8 mouse cellular contexts compared by ENCODE assay signal in the genomic region with DNA sequence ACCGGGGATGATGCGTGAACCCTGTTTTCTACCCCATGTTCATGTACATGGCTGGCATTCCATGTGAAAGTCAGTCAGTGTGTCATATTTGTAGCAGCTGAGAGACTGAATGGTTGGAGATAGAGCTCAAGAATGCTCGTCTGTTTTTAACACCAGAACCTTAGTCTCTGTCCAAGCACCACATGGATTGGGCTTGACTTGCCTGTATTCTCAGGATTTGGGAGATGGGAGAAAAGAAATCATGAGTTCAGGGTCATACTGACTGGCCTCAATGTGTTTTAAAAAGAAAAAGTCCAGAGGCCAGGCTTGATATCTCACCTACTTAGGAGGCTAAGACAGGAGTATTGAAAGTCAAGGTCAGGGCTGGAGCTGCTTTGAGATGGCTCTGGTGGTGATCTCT. TPM values are rescaled to one million over a fixed set of nuclear protein-coding genes. Genes with fewer than 3 reads are reported as not detected.
DNase-seq lines count a peak whose midpoint lies in the region; ATAC-seq lines count a peak whose summit lies in the region.

No protein-coding gene starts in this region.

- DNase-seq in kidney, adult 11 months, result no peak
- DNase-seq in embryonic facial prominence, embryonic 11.5 days (ENCODE audit: low spot score), result no peak
- DNase-seq in hindbrain, embryonic 14.5 days (ENCODE audit: low spot score), result no peak
- no peak for DNase-seq in layer of hippocampus, adult 9-11 months

- peak overlapping the region; percentile 98 for H3K27ac ChIP-seq in kidney, embryonic 15.5 days
- no peak overlapping the region for H3K27ac ChIP-seq in embryonic facial prominence, embryonic 11.5 days (replicated peaks; ENCODE audit: low read depth, low read length)
- no peak overlapping the region for H3K27ac ChIP-seq in hindbrain, embryonic 14.5 days
- no peak overlapping the region for H3K27ac ChIP-seq in midbrain, embryonic 16.5 days (ENCODE audit: low read length)

- H3K9me3 ChIP-seq in kidney, embryonic 15.5 days (replicated peaks), result no peaks in the 10 kb centered on the region
- no peaks in the 10 kb centered on the region for H3K9me3 ChIP-seq in embryonic facial prominence, embryonic 11.5 days (replicated peaks; ENCODE audit: control insufficient read depth, low read length)
- no peaks in the 10 kb centered on the region for H3K9me3 ChIP-seq in hindbrain, embryonic 14.5 days (ENCODE audit: control insufficient read depth, low read length)
- no peaks in the 10 kb centered on the region for H3K9me3 ChIP-seq in midbrain, embryonic 16.5 days (replicated peaks; ENCODE audit: control insufficient read depth, low read length, poor library complexity, severe bottlenecking)

- peaks cover 56% of the 10 kb centered on the region for H3K4me1 ChIP-seq in kidney, embryonic 15.5 days
- peaks cover 14% of the 10 kb centered on the region for H3K4me1 ChIP-seq in embryonic facial prominence, embryonic 11.5 days (ENCODE audit: control insufficient read depth, insufficient read depth, low read length)
- H3K4me1 ChIP-seq in hindbrain, embryonic 14.5 days (replicated peaks; ENCODE audit: control insufficient read depth, insufficient read depth, low read length), result peaks cover 36% of the 10 kb centered on the region
- H3K4me1 ChIP-seq in midbrain, embryonic 16.5 days (ENCODE audit: control insufficient read depth, insufficient read depth, low read length), result peaks cover 40% of the 10 kb centered on the region

- peak overlapping the region; percentile 90 for H3K9ac ChIP-seq in kidney, embryonic 15.5 days
- H3K9ac ChIP-seq in embryonic facial prominence, embryonic 11.5 days (replicated peaks; ENCODE audit: low read length), result peak overlapping the region; percentile 98
- peak overlapping the region; percentile 80 for H3K9ac ChIP-seq in hindbrain, embryonic 14.5 days
- peak overlapping the region; percentile 92 for H3K9ac ChIP-seq in midbrain, embryonic 16.5 days (ENCODE audit: low read depth, low read length)

- H3K4me2 ChIP-seq in kidney, embryonic 15.5 days, result peak overlapping the region; percentile 77
- H3K4me2 ChIP-seq in embryonic facial prominence, embryonic 11.5 days (ENCODE audit: low read depth, low read length), result peak overlapping the region; percentile 61
- peak overlapping the region; percentile 67 for H3K4me2 ChIP-seq in hindbrain, embryonic 14.5 days (replicated peaks)
- peak overlapping the region; percentile 68 for H3K4me2 ChIP-seq in midbrain, embryonic 16.5 days (ENCODE audit: low read length)

- WGBS in kidney, embryonic 15.5 days, result 24% methylated on average over 3 of the region's 3 CpGs
- whole genome bisulfite sequencing in embryonic facial prominence, embryonic 11.5 days, result 37% methylated on average over 3 of the region's 3 CpGs
- WGBS in hindbrain, embryonic 14.5 days, result 34% methylated on average over 3 of the region's 3 CpGs
- 31% methylated on average over 3 of the region's 3 CpGs for WGBS in midbrain, embryonic 16.5 days

- H3K4me3 ChIP-seq in kidney, embryonic 15.5 days (replicated peaks), result peak overlapping the region; percentile 86
- H3K4me3 ChIP-seq in embryonic facial prominence, embryonic 11.5 days (ENCODE audit: low read depth, low read length), result peak overlapping the region; percentile 61
- H3K4me3 ChIP-seq in hindbrain, embryonic 14.5 days (replicated peaks; ENCODE audit: low read length), result peak overlapping the region; percentile 83
- peak overlapping the region; percentile 89 for H3K4me3 ChIP-seq in midbrain, embryonic 16.5 days (ENCODE audit: low read depth, low read length)

- no peak for ATAC-seq in kidney, embryonic 15.5 days (replicated peaks; ENCODE audit: low FRiP score)
- no peak for ATAC-seq in embryonic facial prominence, embryonic 11.5 days (replicated peaks; ENCODE audit: insufficient number of reproducible peaks, low FRiP score, low TSS enrichment, low read depth)
- no peak for ATAC-seq in hindbrain, embryonic 14.5 days (ENCODE audit: low FRiP score)
- no peak for ATAC-seq in midbrain, embryonic 16.5 days
- no peak for ATAC-seq in monocyte, adult 5-6 weeks (replicated peaks; ENCODE audit: insufficient number of reproducible peaks, low FRiP score, low TSS enrichment, poor library complexity, severe bottlenecking)
- no peak for ATAC-seq in megakaryocyte progenitor cell, adult 5-6 weeks (replicated peaks; ENCODE audit: poor library complexity)

- H3K27me3 ChIP-seq in kidney, embryonic 15.5 days, result no peaks in the 10 kb centered on the region
- no peaks in the 10 kb centered on the region for H3K27me3 ChIP-seq in embryonic facial prominence, embryonic 11.5 days (ENCODE audit: control insufficient read depth, insufficient read depth, low read length)
- no peaks in the 10 kb centered on the region for H3K27me3 ChIP-seq in hindbrain, embryonic 14.5 days (ENCODE audit: control insufficient read depth, insufficient read depth, low read length)
- no peaks in the 10 kb centered on the region for H3K27me3 ChIP-seq in midbrain, embryonic 16.5 days (ENCODE audit: control insufficient read depth, insufficient read depth, low read depth, low read length)

- peaks cover 16% of the 10 kb centered on the region for H3K36me3 ChIP-seq in kidney, embryonic 15.5 days
- H3K36me3 ChIP-seq in embryonic facial prominence, embryonic 11.5 days (replicated peaks; ENCODE audit: control insufficient read depth, insufficient read depth, low read depth, low read length), result no peaks in the 10 kb centered on the region
- H3K36me3 ChIP-seq in hindbrain, embryonic 14.5 days (replicated peaks; ENCODE audit: control insufficient read depth, insufficient read depth), result no peaks in the 10 kb centered on the region
- H3K36me3 ChIP-seq in midbrain, embryonic 16.5 days (ENCODE audit: control insufficient read depth, insufficient read depth, low read length), result no peaks in the 10 kb centered on the region

RNA-seq across cellular contexts. Expression of gene Atf5, which starts 1.0 kb away (rescaled TPM):
- 4.2 and 4.3 TPM in 2 replicates for polyA plus RNA-seq in kidney, embryonic 15.5 days (2015; fragmentation: Nextera tagmentation; extraction: Ambion mirVana)
- polyA plus RNA-seq in embryonic facial prominence, embryonic 11.5 days (2014; fragmentation: Nextera tagmentation; extraction: Ambion mirVana), result 2.9 and 3.1 TPM in 2 replicates
- 2.2 and 2.5 TPM in 2 replicates for polyA plus RNA-seq in hindbrain, embryonic 14.5 days (2014; fragmentation: Nextera tagmentation; extraction: Ambion mirVana)
- 2.5 and 3.0 TPM in 2 replicates for polyA plus RNA-seq in midbrain, embryonic 16.5 days (2015; fragmentation: Nextera tagmentation; extraction: Ambion mirVana)
- total RNA-seq in monocyte, adult 5-6 weeks (2017), result 1.1 to 2.8 TPM (median 2.8 TPM) in 3 replicates
- total RNA-seq in megakaryocyte progenitor cell, adult 5-6 weeks (2015), result 4.0 and 4.8 TPM in 2 replicates
- total RNA-seq in megakaryocyte progenitor cell, adult 5-6 weeks (2017), result 1.5 and 1.9 TPM in 2 replicates

RNA-seq across cellular contexts. Expression of gene Il4i1, which starts 1.3 kb away (rescaled TPM):
- 1.1 and 1.7 TPM in 2 replicates for polyA plus RNA-seq in kidney, embryonic 15.5 days (2015; fragmentation: Nextera tagmentation; extraction: Ambion mirVana)
- polyA plus RNA-seq in embryonic facial prominence, embryonic 11.5 days (2014; fragmentation: Nextera tagmentation; extraction: Ambion mirVana), result 0.52 and 1.9 TPM in 2 replicates
- 1.3 TPM in 2 replicates for polyA plus RNA-seq in hindbrain, embryonic 14.5 days (2014; fragmentation: Nextera tagmentation; extraction: Ambion mirVana)
- polyA plus RNA-seq in midbrain, embryonic 16.5 days (2015; fragmentation: Nextera tagmentation; extraction: Ambion mirVana), result 0.57 and 1.0 TPM in 2 replicates
- total RNA-seq in monocyte, adult 5-6 weeks (2017), result 1.1 to 5.2 TPM (median 3.7 TPM) in 3 replicates
- total RNA-seq in megakaryocyte progenitor cell, adult 5-6 weeks (2015), result 0.17 and 1.0 TPM in 2 replicates
- 0.17 and 0.25 TPM in 2 replicates for total RNA-seq in megakaryocyte progenitor cell, adult 5-6 weeks (2017)

RNA-seq across cellular contexts. Expression of gene Nup62, which starts 1.6 kb away (rescaled TPM):
- polyA plus RNA-seq in kidney, embryonic 15.5 days (2015; fragmentation: Nextera tagmentation; extraction: Ambion mirVana), result 93.5 and 100 TPM in 2 replicates
- 66.9 and 72.6 TPM in 2 replicates for polyA plus RNA-seq in embryonic facial prominence, embryonic 11.5 days (2014; fragmentation: Nextera tagmentation; extraction: Ambion mirVana)
- polyA plus RNA-seq in hindbrain, embryonic 14.5 days (2014; fragmentation: Nextera tagmentation; extraction: Ambion mirVana), result 25.4 and 30.0 TPM in 2 replicates
- polyA plus RNA-seq in midbrain, embryonic 16.5 days (2015; fragmentation: Nextera tagmentation; extraction: Ambion mirVana), result 43.6 and 45.9 TPM in 2 replicates
- 34.3 to 35.3 TPM (median 35.2 TPM) in 3 replicates for total RNA-seq in monocyte, adult 5-6 weeks (2017)
- total RNA-seq in megakaryocyte progenitor cell, adult 5-6 weeks (2015), result 39.8 and 47.3 TPM in 2 replicates
- total RNA-seq in megakaryocyte progenitor cell, adult 5-6 weeks (2017), result 126 and 140 TPM in 2 replicates

RNA-seq across cellular contexts. Expression of gene Akt1s1, which starts 31.4 kb away (rescaled TPM):
- 108 and 118 TPM in 2 replicates for polyA plus RNA-seq in kidney, embryonic 15.5 days (2015; fragmentation: Nextera tagmentation; extraction: Ambion mirVana)
- polyA plus RNA-seq in embryonic facial prominence, embryonic 11.5 days (2014; fragmentation: Nextera tagmentation; extraction: Ambion mirVana), result 32.4 and 42.5 TPM in 2 replicates
- polyA plus RNA-seq in hindbrain, embryonic 14.5 days (2014; fragmentation: Nextera tagmentation; extraction: Ambion mirVana), result 57.6 and 59.1 TPM in 2 replicates
- 82.2 and 83.2 TPM in 2 replicates for polyA plus RNA-seq in midbrain, embryonic 16.5 days (2015; fragmentation: Nextera tagmentation; extraction: Ambion mirVana)
- 11.6 to 33.0 TPM (median 13.0 TPM) in 3 replicates for total RNA-seq in monocyte, adult 5-6 weeks (2017)
- total RNA-seq in megakaryocyte progenitor cell, adult 5-6 weeks (2015), result 8.0 and 10.4 TPM in 2 replicates
- 23.9 and 24.9 TPM in 2 replicates for total RNA-seq in megakaryocyte progenitor cell, adult 5-6 weeks (2017)

RNA-seq across cellular contexts. Expression of gene Tbc1d17, which starts 31.4 kb away (rescaled TPM):
- 76.8 and 81.0 TPM in 2 replicates for polyA plus RNA-seq in kidney, embryonic 15.5 days (2015; fragmentation: Nextera tagmentation; extraction: Ambion mirVana)
- 55.1 and 75.1 TPM in 2 replicates for polyA plus RNA-seq in embryonic facial prominence, embryonic 11.5 days (2014; fragmentation: Nextera tagmentation; extraction: Ambion mirVana)
- polyA plus RNA-seq in hindbrain, embryonic 14.5 days (2014; fragmentation: Nextera tagmentation; extraction: Ambion mirVana), result 98.5 and 104 TPM in 2 replicates
- polyA plus RNA-seq in midbrain, embryonic 16.5 days (2015; fragmentation: Nextera tagmentation; extraction: Ambion mirVana), result 118 and 123 TPM in 2 replicates
- total RNA-seq in monocyte, adult 5-6 weeks (2017), result 33.8 to 69.8 TPM (median 57.7 TPM) in 3 replicates
- 15.2 and 19.2 TPM in 2 replicates for total RNA-seq in megakaryocyte progenitor cell, adult 5-6 weeks (2015)
- total RNA-seq in megakaryocyte progenitor cell, adult 5-6 weeks (2017), result 13.6 and 13.8 TPM in 2 replicates
